Mouse (Mus musculus) 3T3-L1 (cell line): ENCODE measurements around the gene 2900011O08Rik.
"Not testable (repeated sequence)": the region's sequence is repeated elsewhere in the genome, so short reads cannot be mapped to it uniquely, and the experiment has no call there.

Experiments used
- DNase-seq: peaks from one replicate; pipeline ENCODE4 v3.0.0-alpha.2; 2015; ENCODE audit warnings: low read depth, low spot score

The 2900011O08Rik gene

GRCm38 (mm10) chr16:13986574-13987478, at the start of gene 2900011O08Rik, which contains the start of gene Ifitm7:
2900011O08Rik (plus strand) TSS chr16:13986604.
Ifitm7 (minus strand) TSS chr16:13986888.
- no peak for DNase-seq

GRCm38 (mm10) chr16:13940139-13940846, 46.1 kb upstream of the 2900011O08Rik start:
- no peak for DNase-seq

- no peak for DNase-seq
These were observed 45.5 kb upstream of the 2900011O08Rik start for GRCm38 (mm10) chr16:13940847-13941395.

GRCm38 (mm10) chr16:13944178-13944577, 42.2 kb upstream of the 2900011O08Rik start:
- DNase-seq = no peak

- DNase-seq = no peak
These were observed 41.7 kb upstream of the 2900011O08Rik start for GRCm38 (mm10) chr16:13944752-13945151.

- no peak for DNase-seq
These were observed 41.3 kb upstream of the 2900011O08Rik start for GRCm38 (mm10) chr16:13945153-13945552.

- DNase-seq = no peak
These were observed 40.1 kb upstream of the 2900011O08Rik start for GRCm38 (mm10) chr16:13946306-13946705.

GRCm38 (mm10) chr16:13951245-13951644, 35.2 kb upstream of the 2900011O08Rik start:
- DNase-seq = no peak

- peak; percentile 15 for DNase-seq
These were observed 24.4 kb upstream of the 2900011O08Rik start for GRCm38 (mm10) chr16:13962053-13962452.

GRCm38 (mm10) chr16:13969096-13969495, 17.3 kb upstream of the 2900011O08Rik start:
- DNase-seq = peak; percentile 73

GRCm38 (mm10) chr16:13972051-13972450, 14.4 kb upstream of the 2900011O08Rik start:
- no peak for DNase-seq

- DNase-seq = not testable (repeated sequence)
These were observed 10.0 kb upstream of the 2900011O08Rik start for GRCm38 (mm10) chr16:13976358-13976896.

- DNase-seq = not testable (repeated sequence)
These were observed 9.4 kb upstream of the 2900011O08Rik start for GRCm38 (mm10) chr16:13977026-13977425.

GRCm38 (mm10) chr16:13981726-13982125, 4.7 kb upstream of the 2900011O08Rik start:
- not testable (repeated sequence) for DNase-seq

- DNase-seq = no peak
These were observed 3.2 kb upstream of the 2900011O08Rik start for GRCm38 (mm10) chr16:13983161-13983560.

GRCm38 (mm10) chr16:13986197-13986573, 219 bp upstream of the 2900011O08Rik start:
- no peak for DNase-seq

GRCm38 (mm10) chr16:13992518-13993248, 6.3 kb downstream of the 2900011O08Rik start:
- peak; percentile 21 for DNase-seq

- no peak for DNase-seq
These were observed 7.7 kb downstream of the 2900011O08Rik start for GRCm38 (mm10) chr16:13994076-13994475.

GRCm38 (mm10) chr16:13994502-13994901, 8.1 kb downstream of the 2900011O08Rik start:
- no peak for DNase-seq

- DNase-seq = no peak
These were observed 17.2 kb downstream of the 2900011O08Rik start for GRCm38 (mm10) chr16:14003386-14004130.
